Mouse (Mus musculus): ENCODE results near the gene Yipf2. TPM values are rescaled to one million over a fixed set of nuclear protein-coding genes. Genes with fewer than 3 reads are reported as not detected.
"Not testable (repeated sequence)": the region's sequence is repeated elsewhere in the genome, so short reads cannot be mapped to it uniquely, and the experiment has no call there.

The Yipf2 gene
- polyA plus RNA-seq, 1 experiment from 2014 or later: 30.2 TPM

- H3K9ac ChIP-seq (ENCODE audit: low read depth, low read length): peak overlapping the region; percentile 96
- peak overlapping the region; percentile 87 for H3K4me2 ChIP-seq (ENCODE audit: low read length)
- H3K9me3 ChIP-seq (replicated peaks; ENCODE audit: low read length): no peaks in the 10 kb centered on the region
- peak overlapping the region; percentile 97 for H3K27ac ChIP-seq
- peak overlapping the region; percentile 73 for H3K4me3 ChIP-seq (replicated peaks; ENCODE audit: low read depth, low read length)
- ATAC-seq (replicated peaks; ENCODE audit: low FRiP score, low read depth) (peak; percentile 26), DNase-seq (ENCODE audit: low spot score) (peak; percentile 68)
- H3K27me3 ChIP-seq (ENCODE audit: insufficient read depth, low read length): no peaks in the 10 kb centered on the region
- no peaks in the 10 kb centered on the region; the same call in 1 of the 2 replicates for H3K36me3 ChIP-seq (ENCODE audit: insufficient read depth, low read length)
- WGBS: 1% methylated on average over 61 of the region's 66 CpGs
- TF ChIP-seq CTCF (IDR thresholded peaks at IDR 0.05; ENCODE audit: low read depth): peak; percentile 22; the same call in 1 of the 2 replicates
- H3K4me1 ChIP-seq (replicated peaks; ENCODE audit: insufficient read depth, low read length): peaks cover 15% of the 10 kb centered on the region
These were observed 45.3 kb downstream of the Yipf2 start for GRCm38 (mm10) chr9:21547075-21547941.

GRCm38 (mm10) chr9:21546789-21547074 is 45.9 kb downstream of the Yipf2 start, which contains the start of gene Carm1:
Gene Carm1 (plus strand): TSS chr9:21546894.
- H3K36me3 ChIP-seq (ENCODE audit: insufficient read depth, low read length): no peaks in the 10 kb centered on the region; the same call in 1 of the 2 replicates
- TF ChIP-seq CTCF (IDR thresholded peaks at IDR 0.05; ENCODE audit: low read depth): no peak
- WGBS: 0% methylated on average over 37 of the region's 52 CpGs

GRCm38 (mm10) chr9:21545916-21546788 is 46.5 kb downstream of the Yipf2 start:
- Histone ChIP-seq H3K4me2 (ENCODE audit: low read length) (peak overlapping the region; percentile 87), H3K27ac (peak overlapping the region; percentile 97), H3K4me1 (replicated peaks; ENCODE audit: insufficient read depth, low read length) (peaks cover 15% of the 10 kb centered on the region), H3K9me3 (replicated peaks; ENCODE audit: low read length) (no peaks in the 10 kb centered on the region), H3K36me3 (ENCODE audit: insufficient read depth, low read length) (no peaks in the 10 kb centered on the region; the same call in 1 of the 2 replicates), H3K4me3 (replicated peaks; ENCODE audit: low read depth, low read length) (peak overlapping the region; percentile 51), H3K27me3 (ENCODE audit: insufficient read depth, low read length) (no peaks in the 10 kb centered on the region), H3K9ac (ENCODE audit: low read depth, low read length) (peak overlapping the region; percentile 96)
- TF ChIP-seq CTCF (IDR thresholded peaks at IDR 0.05; ENCODE audit: low read depth): peak; percentile 67
- DNase-seq (ENCODE audit: low spot score): peak; percentile 99
- under 1% methylated on average over 64 of the region's 67 CpGs for WGBS
- ATAC-seq (replicated peaks; ENCODE audit: low FRiP score, low read depth): peak; percentile 93

More at GRCm38 (mm10) chr9:21546789-21547074, 45.9 kb downstream of the Yipf2 start, which contains the start of gene Carm1:
- H3K27me3 ChIP-seq (ENCODE audit: insufficient read depth, low read length): no peaks in the 10 kb centered on the region
- peaks cover 15% of the 10 kb centered on the region for H3K4me1 ChIP-seq (replicated peaks; ENCODE audit: insufficient read depth, low read length)
- peak within 1 kb of the TSS; percentile 73 for H3K4me3 ChIP-seq (replicated peaks; ENCODE audit: low read depth, low read length)
- no peak for DNase-seq (ENCODE audit: low spot score)
- ATAC-seq (replicated peaks; ENCODE audit: low FRiP score, low read depth): no peak
- H3K9me3 ChIP-seq (replicated peaks; ENCODE audit: low read length): no peaks in the 10 kb centered on the region
- H3K27ac ChIP-seq: peak within 1 kb of the TSS; percentile 97
- peak within 1 kb of the TSS; percentile 96 for H3K9ac ChIP-seq (ENCODE audit: low read depth, low read length)
- peak within 1 kb of the TSS; percentile 87 for H3K4me2 ChIP-seq (ENCODE audit: low read length)

- Histone ChIP-seq H3K36me3 (ENCODE audit: insufficient read depth, low read length) (no peaks in the 10 kb centered on the region; the same call in 1 of the 2 replicates), H3K4me2 (ENCODE audit: low read length) (peak overlapping the region; percentile 87), H3K27me3 (ENCODE audit: insufficient read depth, low read length) (no peaks in the 10 kb centered on the region), H3K4me1 (replicated peaks; ENCODE audit: insufficient read depth, low read length) (peaks cover 15% of the 10 kb centered on the region), H3K4me3 (replicated peaks; ENCODE audit: low read depth, low read length) (peak overlapping the region; percentile 51), H3K27ac (peak overlapping the region; percentile 97), H3K9ac (ENCODE audit: low read depth, low read length) (peak overlapping the region; percentile 61), H3K9me3 (replicated peaks; ENCODE audit: low read length) (no peaks in the 10 kb centered on the region)
- no peak for TF ChIP-seq CTCF (IDR thresholded peaks at IDR 0.05; ENCODE audit: low read depth)
- 8% methylated on average over 9 of the region's 9 CpGs for WGBS
- DNase-seq (ENCODE audit: low spot score): peak; percentile 86
- peak; percentile 74 for ATAC-seq (replicated peaks; ENCODE audit: low FRiP score, low read depth)
These were observed 47.2 kb downstream of the Yipf2 start for GRCm38 (mm10) chr9:21545351-21545915.

GRCm38 (mm10) chr9:21542001-21542400 is 50.6 kb downstream of the Yipf2 start:
- H3K4me2 ChIP-seq (ENCODE audit: low read length); H3K27ac ChIP-seq; H3K27me3 ChIP-seq (ENCODE audit: insufficient read depth, low read length); H3K36me3 ChIP-seq (ENCODE audit: insufficient read depth, low read length); H3K9me3 ChIP-seq (replicated peaks; ENCODE audit: low read length); H3K9ac ChIP-seq (ENCODE audit: low read depth, low read length); ATAC-seq (replicated peaks; ENCODE audit: low FRiP score, low read depth); DNase-seq (ENCODE audit: low spot score); H3K4me1 ChIP-seq (replicated peaks; ENCODE audit: insufficient read depth, low read length); H3K4me3 ChIP-seq (replicated peaks; ENCODE audit: low read depth, low read length): not testable (repeated sequence)
- 97% methylated on average over 2 of the region's 2 CpGs for WGBS
